ENCODE assay signal across 8 mouse cellular contexts in the genomic region with DNA sequence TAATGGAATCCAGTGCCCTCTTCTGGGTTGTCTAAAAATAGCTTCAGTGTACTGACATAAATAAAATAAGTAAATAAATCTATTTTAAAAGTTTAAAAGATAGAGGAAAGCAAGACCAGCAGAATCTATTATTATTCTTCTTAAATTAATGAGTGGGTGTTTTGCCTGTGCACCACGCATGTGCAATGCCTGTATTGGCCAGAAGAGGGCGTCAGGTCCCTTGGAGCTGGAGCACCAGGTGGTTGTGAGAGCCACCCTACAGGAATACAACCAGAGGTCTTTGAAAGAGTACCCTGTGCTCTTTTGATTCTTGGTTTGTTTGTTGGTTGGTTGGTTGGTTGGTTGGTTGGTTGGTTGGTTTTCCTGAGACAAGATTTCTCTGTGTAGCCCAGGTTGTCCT. TPM values are rescaled to one million over a fixed set of nuclear protein-coding genes. Genes with fewer than 3 reads are reported as not detected.
A peak's percentile ranks its signal among the peaks of the same experiment; 100 is the strongest.
DNase-seq lines count a peak whose midpoint lies in the region; ATAC-seq and TF ChIP-seq lines count a peak whose summit lies in the region.

No protein-coding gene starts in this region.

- TF ChIP-seq CTCF in intestine, postnatal 0 days (IDR thresholded peaks at IDR 0.05; ENCODE audit: low read depth): peak; percentile 74

- no peak overlapping the region for H3K27ac ChIP-seq in intestine, postnatal 0 days (ENCODE audit: low read depth, low read length)
- no peak overlapping the region for H3K27ac ChIP-seq in intestine, embryonic 16.5 days (ENCODE audit: low read length)
- H3K27ac ChIP-seq in midbrain, embryonic 10.5 days (replicated peaks): no peak overlapping the region

- 42% methylated on average over 2 of the region's 2 CpGs for WGBS in intestine, postnatal 0 days
- WGBS in intestine, embryonic 16.5 days: 37% methylated on average over 2 of the region's 2 CpGs
- 30% methylated on average over 2 of the region's 2 CpGs for WGBS in midbrain, embryonic 10.5 days

- peaks cover 7% of the 10 kb centered on the region; the same call in 1 of the 2 replicates for H3K36me3 ChIP-seq in intestine, postnatal 0 days (ENCODE audit: control insufficient read depth, insufficient read depth)
- peaks cover 12% of the 10 kb centered on the region for H3K36me3 ChIP-seq in intestine, embryonic 16.5 days (ENCODE audit: control insufficient read depth, insufficient read depth, low read length)
- peaks cover 74% of the 10 kb centered on the region for H3K36me3 ChIP-seq in midbrain, embryonic 10.5 days

- no peaks in the 10 kb centered on the region for H3K4me1 ChIP-seq in intestine, postnatal 0 days (replicated peaks; ENCODE audit: control insufficient read depth, insufficient read depth, low read length)
- no peaks in the 10 kb centered on the region for H3K4me1 ChIP-seq in intestine, embryonic 16.5 days (ENCODE audit: control insufficient read depth, insufficient read depth, low read length)
- no peaks in the 10 kb centered on the region for H3K4me1 ChIP-seq in midbrain, embryonic 10.5 days

- H3K4me3 ChIP-seq in intestine, postnatal 0 days (ENCODE audit: low read depth, low read length): no peak overlapping the region
- no peak overlapping the region for H3K4me3 ChIP-seq in intestine, embryonic 16.5 days (ENCODE audit: low read length)
- H3K4me3 ChIP-seq in midbrain, embryonic 10.5 days: no peak overlapping the region

- H3K27me3 ChIP-seq in intestine, postnatal 0 days (replicated peaks; ENCODE audit: control insufficient read depth, insufficient read depth, low read length): no peaks in the 10 kb centered on the region
- H3K27me3 ChIP-seq in intestine, embryonic 16.5 days (replicated peaks; ENCODE audit: control insufficient read depth, insufficient read depth, low read length): no peaks in the 10 kb centered on the region
- no peaks in the 10 kb centered on the region for H3K27me3 ChIP-seq in midbrain, embryonic 10.5 days (ENCODE audit: low read depth, poor library complexity, severe bottlenecking)

- no peaks in the 10 kb centered on the region for H3K9me3 ChIP-seq in intestine, postnatal 0 days (ENCODE audit: control insufficient read depth)
- H3K9me3 ChIP-seq in intestine, embryonic 16.5 days (ENCODE audit: control insufficient read depth, low read length): peaks cover 5% of the 10 kb centered on the region; the same call in 1 of the 2 replicates
- no peaks in the 10 kb centered on the region; the same call in 1 of the 2 replicates for H3K9me3 ChIP-seq in midbrain, embryonic 10.5 days (replicated peaks)

- peak; percentile 54 to 65 for DNase-seq in CD8-positive naive resting alpha-beta T cell, adult 2 months (ENCODE audit: low read depth in 2 of 2, low spot score in 2 of 2)
- peak; percentile 74 for DNase-seq in adrenal gland, postnatal 14 days
- DNase-seq in midbrain, embryonic 10.5 days (ENCODE audit: low spot score): no peak
- no peak for DNase-seq in layer of hippocampus, postnatal 14 days (ENCODE audit: low spot score in 2 of 2)
- no peak for DNase-seq in frontal cortex, postnatal 25 days (ENCODE audit: low spot score in 2 of 2)

- ATAC-seq in intestine, postnatal 0 days: no peak
- ATAC-seq in intestine, embryonic 16.5 days: no peak
- 0 out of 2 replicates have a peak, but pooled peaks have one; percentile 58 for ATAC-seq in megakaryocyte-erythroid progenitor cell, adult 5-6 weeks (replicated peaks; ENCODE audit: low FRiP score, low TSS enrichment, poor library complexity, severe bottlenecking)

- H3K4me2 ChIP-seq in intestine, postnatal 0 days (replicated peaks; ENCODE audit: low read depth): no peak overlapping the region
- H3K4me2 ChIP-seq in intestine, embryonic 16.5 days (ENCODE audit: low read depth, low read length): no peak overlapping the region

- no peak overlapping the region for H3K9ac ChIP-seq in intestine, postnatal 0 days (ENCODE audit: low read depth, low read length)
- no peak overlapping the region for H3K9ac ChIP-seq in intestine, embryonic 16.5 days (ENCODE audit: low read depth, low read length)

RNA-seq across cellular contexts. Expression of a gene that starts 14.4 kb away (rescaled TPM):
- polyA plus RNA-seq in intestine, postnatal 0 days (2015; fragmentation: Nextera tagmentation; extraction: Ambion mirVana): 1.3 and 1.6 TPM in 2 replicates
- 1.6 and 2.1 TPM in 2 replicates for polyA plus RNA-seq in intestine, embryonic 16.5 days (2015; fragmentation: Nextera tagmentation; extraction: Ambion mirVana)
- total RNA-seq in adrenal gland, postnatal 14 days (2021): 9.7 and 12.4 TPM in 2 replicates
- 0.64 TPM in 1 of 2 replicates, not detected in the other for total RNA-seq in megakaryocyte-erythroid progenitor cell, adult 5-6 weeks (2014; fragmentation: Nextera tagmentation)
- not detected in 2 replicates for total RNA-seq in megakaryocyte-erythroid progenitor cell, adult 5-6 weeks (2017)
- polyA plus RNA-seq in midbrain, embryonic 10.5 days (2016; fragmentation: Nextera tagmentation; extraction: Ambion mirVana): 2.4 and 2.6 TPM in 2 replicates
- 1 to 10 TPM; 4.1 to 4.6 TPM for total RNA-seq in layer of hippocampus, postnatal 14 days (2021)

RNA-seq across cellular contexts. Expression of a gene that starts 21.8 kb away (rescaled TPM):
- 5.0 and 5.1 TPM in 2 replicates for polyA plus RNA-seq in intestine, postnatal 0 days (2015; fragmentation: Nextera tagmentation; extraction: Ambion mirVana)
- polyA plus RNA-seq in intestine, embryonic 16.5 days (2015; fragmentation: Nextera tagmentation; extraction: Ambion mirVana): 7.1 and 8.4 TPM in 2 replicates
- total RNA-seq in adrenal gland, postnatal 14 days (2021): 36.9 and 46.6 TPM in 2 replicates
- total RNA-seq in megakaryocyte-erythroid progenitor cell, adult 5-6 weeks (2014; fragmentation: Nextera tagmentation): 4.8 and 11.4 TPM in 2 replicates
- total RNA-seq in megakaryocyte-erythroid progenitor cell, adult 5-6 weeks (2017): 4.8 and 6.6 TPM in 2 replicates
- 4.3 and 4.8 TPM in 2 replicates for polyA plus RNA-seq in midbrain, embryonic 10.5 days (2016; fragmentation: Nextera tagmentation; extraction: Ambion mirVana)
- total RNA-seq in layer of hippocampus, postnatal 14 days (2021): 100 to 1,000 TPM; 175 to 197 TPM

RNA-seq across cellular contexts. Expression of a gene that starts 30.1 kb away (rescaled TPM):
- 26.5 and 27.5 TPM in 2 replicates for polyA plus RNA-seq in intestine, postnatal 0 days (2015; fragmentation: Nextera tagmentation; extraction: Ambion mirVana)
- 40.6 and 40.9 TPM in 2 replicates for polyA plus RNA-seq in intestine, embryonic 16.5 days (2015; fragmentation: Nextera tagmentation; extraction: Ambion mirVana)
- 27.5 and 28.5 TPM in 2 replicates for total RNA-seq in adrenal gland, postnatal 14 days (2021)
- 22.3 and 22.6 TPM in 2 replicates for total RNA-seq in megakaryocyte-erythroid progenitor cell, adult 5-6 weeks (2014; fragmentation: Nextera tagmentation)
- 17.1 and 21.2 TPM in 2 replicates for total RNA-seq in megakaryocyte-erythroid progenitor cell, adult 5-6 weeks (2017)
- polyA plus RNA-seq in midbrain, embryonic 10.5 days (2016; fragmentation: Nextera tagmentation; extraction: Ambion mirVana): 51.0 and 51.9 TPM in 2 replicates
- 10 to 100 TPM; 37.3 to 39.9 TPM for total RNA-seq in layer of hippocampus, postnatal 14 days (2021)

RNA-seq across cellular contexts. Expression of a gene that starts 32.1 kb away (rescaled TPM):
- polyA plus RNA-seq in intestine, postnatal 0 days (2015; fragmentation: Nextera tagmentation; extraction: Ambion mirVana): 0.48 and 0.67 TPM in 2 replicates
- 3.1 and 3.6 TPM in 2 replicates for polyA plus RNA-seq in intestine, embryonic 16.5 days (2015; fragmentation: Nextera tagmentation; extraction: Ambion mirVana)
- 0.71 and 0.93 TPM in 2 replicates for total RNA-seq in adrenal gland, postnatal 14 days (2021)
- not detected in 2 replicates for total RNA-seq in megakaryocyte-erythroid progenitor cell, adult 5-6 weeks (2014; fragmentation: Nextera tagmentation)
- 0.95 TPM in 1 of 2 replicates, not detected in the other for total RNA-seq in megakaryocyte-erythroid progenitor cell, adult 5-6 weeks (2017)
- 0.60 and 1.5 TPM in 2 replicates for polyA plus RNA-seq in midbrain, embryonic 10.5 days (2016; fragmentation: Nextera tagmentation; extraction: Ambion mirVana)
- total RNA-seq in layer of hippocampus, postnatal 14 days (2021): 1 to 10 TPM in 1 of 2 experiments, under 1 TPM in 1; 0.55 to 1.6 TPM

RNA-seq across cellular contexts. Expression of a gene that starts 48.5 kb away (rescaled TPM):
- 66.3 and 69.6 TPM in 2 replicates for polyA plus RNA-seq in intestine, postnatal 0 days (2015; fragmentation: Nextera tagmentation; extraction: Ambion mirVana)
- 119 and 132 TPM in 2 replicates for polyA plus RNA-seq in intestine, embryonic 16.5 days (2015; fragmentation: Nextera tagmentation; extraction: Ambion mirVana)
- 79.1 and 87.8 TPM in 2 replicates for total RNA-seq in adrenal gland, postnatal 14 days (2021)
- total RNA-seq in megakaryocyte-erythroid progenitor cell, adult 5-6 weeks (2014; fragmentation: Nextera tagmentation): 146 and 165 TPM in 2 replicates
- 80.7 and 93.4 TPM in 2 replicates for total RNA-seq in megakaryocyte-erythroid progenitor cell, adult 5-6 weeks (2017)
- polyA plus RNA-seq in midbrain, embryonic 10.5 days (2016; fragmentation: Nextera tagmentation; extraction: Ambion mirVana): 168 and 180 TPM in 2 replicates
- total RNA-seq in layer of hippocampus, postnatal 14 days (2021): 10 to 100 TPM; 76.5 to 86.4 TPM

Comparison
In these comparisons a context has a peak if more than half of its experiments do, and no peak if none do; other contexts are left out.
1. DNase-seq: peak in CD8-positive naive resting alpha-beta T cell, adult 2 months (2 of 2) and adrenal gland, postnatal 14 days (single experiment); none in midbrain, embryonic 10.5 days (single experiment), layer of hippocampus, postnatal 14 days (0 of 2) and frontal cortex, postnatal 25 days (0 of 2).